Mouse (Mus musculus) cerebellum, adult 9-10 months (tissue): Measurements from ENCODE around the gene Pigh.

Experiments
- DNase-seq: peaks from one replicate; pipeline ENCODE4 v3.0.0; 2022

The Pigh gene

GRCm38 (mm10) chr12:79089182-79089812 lies at the start of gene Pigh:
Pigh (minus strand) TSS chr12:79089651.
- peak; percentile 85 for DNase-seq

GRCm38 (mm10) chr12:79138999-79139398 lies 49.5 kb upstream of the Pigh start:
- DNase-seq = no peak

- DNase-seq = no peak
Observed at GRCm38 (mm10) chr12:79136949-79137348, 47.5 kb upstream of the Pigh start.

GRCm38 (mm10) chr12:79135105-79135504 lies 45.7 kb upstream of the Pigh start:
- DNase-seq = no peak

GRCm38 (mm10) chr12:79134676-79135075 lies 45.2 kb upstream of the Pigh start:
- no peak for DNase-seq

- no peak for DNase-seq
Observed at GRCm38 (mm10) chr12:79131706-79132460, 42.4 kb upstream of the Pigh start.

GRCm38 (mm10) chr12:79131178-79131675 lies 41.8 kb upstream of the Pigh start:
- no peak for DNase-seq

- DNase-seq = peak; percentile 79
Observed at GRCm38 (mm10) chr12:79130299-79131177, 41.1 kb upstream of the Pigh start, which contains the start of gene Arg2. Arg2 (plus strand) TSS chr12:79130777.

GRCm38 (mm10) chr12:79122820-79123219 lies 33.4 kb upstream of the Pigh start:
- peak; percentile 19 for DNase-seq

- DNase-seq = no peak
Observed at GRCm38 (mm10) chr12:79118991-79119390, 29.5 kb upstream of the Pigh start.

GRCm38 (mm10) chr12:79105312-79105711 lies 15.9 kb upstream of the Pigh start:
- DNase-seq = no peak

GRCm38 (mm10) chr12:79104544-79104943 lies 15.1 kb upstream of the Pigh start:
- DNase-seq = no peak

GRCm38 (mm10) chr12:79103773-79104172 lies 14.3 kb upstream of the Pigh start:
- DNase-seq = no peak

- peak; percentile 63 for DNase-seq
Observed at GRCm38 (mm10) chr12:79097106-79097752, 7.8 kb upstream of the Pigh start.

- DNase-seq = no peak
Observed at GRCm38 (mm10) chr12:79092569-79092968, 3.1 kb upstream of the Pigh start.

- no peak for DNase-seq
Observed at GRCm38 (mm10) chr12:79073362-79073761, 16.1 kb downstream of the Pigh start.

GRCm38 (mm10) chr12:79072576-79072975 lies 16.9 kb downstream of the Pigh start:
- no peak for DNase-seq

- no peak for DNase-seq
Observed at GRCm38 (mm10) chr12:79070736-79071333, 18.6 kb downstream of the Pigh start.

GRCm38 (mm10) chr12:79069916-79070315 lies 19.5 kb downstream of the Pigh start:
- no peak for DNase-seq

GRCm38 (mm10) chr12:79069187-79069608 lies 20.3 kb downstream of the Pigh start:
- DNase-seq = no peak

- no peak for DNase-seq
Observed at GRCm38 (mm10) chr12:79068306-79068705, 21.1 kb downstream of the Pigh start.

GRCm38 (mm10) chr12:79067526-79067925 lies 21.9 kb downstream of the Pigh start:
- no peak for DNase-seq
